Mouse (Mus musculus) ES-Bruce4 (cell line): ENCODE measurements at regions not wholly inside any gene's neighbourhood (a gene's known extent, or its start where the extent isn't known, plus 50 kb on each side); places are given as distances from the start of the nearest gene placed in this dataset.

Experiments
- CTCF ChIP-seq: IDR thresholded peaks from one replicate; pipeline ENCODE4 v1.8.1; 2011; ENCODE audit warnings: low read depth, low read length
- POLR2A ChIP-seq: IDR thresholded peaks from one replicate; pipeline ENCODE4 v1.8.1; 2011; ENCODE audit warnings: low read length; ENCODE audit not compliant: insufficient read depth

GRCm38 (mm10) chr15:36419943-36420480 is 587.6 kb downstream of the Zfp706 start:
- TF ChIP-seq CTCF, result no peak
- TF ChIP-seq POLR2A, result no peak
